Mouse (Mus musculus): ENCODE results near the gene Mfrp. TPM values are rescaled to one million over a fixed set of nuclear protein-coding genes. Genes with fewer than 3 reads are reported as not detected.
"Not testable (repeated sequence)": the region's sequence is repeated elsewhere in the genome, so short reads cannot be mapped to it uniquely, and the experiment has no call there.

The Mfrp gene
- total RNA-seq, 2 experiments from 2014 or later, result not detected

GRCm38 (mm10) chr9:44106182-44106581, 4.7 kb downstream of the Mfrp start:
- DNase-seq, result no peak

GRCm38 (mm10) chr9:44106596-44106995, 5.1 kb downstream of the Mfrp start:
- no peak for DNase-seq

GRCm38 (mm10) chr9:44107110-44107509, 5.6 kb downstream of the Mfrp start, which contains the start of gene C1qtnf5:
Gene C1qtnf5, plus strand, starts transcription at chr9:44107245.
- DNase-seq, result peak; percentile 94

- peak; percentile 75 for DNase-seq
These were observed 6.1 kb downstream of the Mfrp start for GRCm38 (mm10) chr9:44107557-44108179.

- no peak for DNase-seq
These were observed 6.9 kb downstream of the Mfrp start for GRCm38 (mm10) chr9:44108269-44109055.

GRCm38 (mm10) chr9:44109360-44110095, 8.0 kb downstream of the Mfrp start:
- peak; percentile 86 for DNase-seq

- not testable (repeated sequence) for DNase-seq
These were observed 10.4 kb downstream of the Mfrp start for GRCm38 (mm10) chr9:44111909-44112308.

GRCm38 (mm10) chr9:44113105-44113789, 11.7 kb downstream of the Mfrp start, which contains the start of the genes Gm49380 and Rnf26:
Gene Gm49380, minus strand, starts transcription at chr9:44113500.
Gene Rnf26, minus strand, starts transcription at chr9:44113517.
- peak; percentile 97 for DNase-seq

GRCm38 (mm10) chr9:44114453-44114852, 12.9 kb downstream of the Mfrp start:
- no peak for DNase-seq

GRCm38 (mm10) chr9:44115599-44115998, 14.1 kb downstream of the Mfrp start:
- no peak for DNase-seq

GRCm38 (mm10) chr9:44116182-44116581, 14.7 kb downstream of the Mfrp start:
- DNase-seq, result no peak

- no peak for DNase-seq
These were observed 17.5 kb downstream of the Mfrp start for GRCm38 (mm10) chr9:44119011-44119410.

GRCm38 (mm10) chr9:44119948-44120465, 18.5 kb downstream of the Mfrp start:
- no peak for DNase-seq

- DNase-seq, result no peak
These were observed 22.8 kb downstream of the Mfrp start for GRCm38 (mm10) chr9:44124317-44124716.

- DNase-seq, result no peak
These were observed 23.5 kb downstream of the Mfrp start for GRCm38 (mm10) chr9:44125026-44125425.

GRCm38 (mm10) chr9:44125546-44126428, 24.3 kb downstream of the Mfrp start:
- peak; percentile 92 for DNase-seq

- no peak for DNase-seq
These were observed 25.2 kb downstream of the Mfrp start for GRCm38 (mm10) chr9:44126746-44127145.

GRCm38 (mm10) chr9:44127351-44127801, 25.8 kb downstream of the Mfrp start:
- no peak for DNase-seq

- DNase-seq, result peak; percentile 52
These were observed 28.1 kb downstream of the Mfrp start for GRCm38 (mm10) chr9:44129633-44130032.

- peak; percentile 85 for DNase-seq
These were observed 28.5 kb downstream of the Mfrp start for GRCm38 (mm10) chr9:44130034-44130433.

Measured in heart, postnatal 4 days (tissue).